16 mouse cellular contexts compared by ENCODE assay signal in genomic region chr9:71716995-71717394, GRCm38 (mm10). TPM values are rescaled to one million over a fixed set of nuclear protein-coding genes. Genes with fewer than 3 reads are reported as not detected.
A peak's percentile ranks its signal among the peaks of the same experiment; 100 is the strongest.
DNase-seq lines count a peak whose midpoint lies in the region; ATAC-seq and TF ChIP-seq lines count a peak whose summit lies in the region.
"Had no signal": no experiment of that assay in that cellular context is flagged by ENCODE, and none has a peak within 500 bp of the region (broad histone marks: within the 10 kb centered on the region; RNA-seq: fewer than 3 reads in every experiment).

No protein-coding gene starts in this region.

- no peaks in the 10 kb centered on the region for H3K27me3 ChIP-seq in heart, embryonic 13.5 days (replicated peaks)
- H3K27me3 ChIP-seq in kidney, embryonic 14.5 days (ENCODE audit: control insufficient read depth, insufficient read depth, low read length): no peaks in the 10 kb centered on the region
- H3K27me3 ChIP-seq in kidney, postnatal 0 days (ENCODE audit: insufficient read depth, low read length): no peaks in the 10 kb centered on the region
- no peaks in the 10 kb centered on the region for H3K27me3 ChIP-seq in lung, embryonic 16.5 days (ENCODE audit: control insufficient read depth, insufficient read depth, low read depth, low read length)
- H3K27me3 ChIP-seq: embryonic facial prominence, embryonic 13.5 days; hindbrain, embryonic 15.5 days; midbrain, embryonic 12.5 days had no signal

- 20% methylated on average over 5 of the region's 5 CpGs for WGBS in heart, embryonic 13.5 days
- WGBS in kidney, embryonic 14.5 days: 63% methylated on average over 5 of the region's 5 CpGs
- 49% methylated on average over 5 of the region's 5 CpGs for WGBS in kidney, postnatal 0 days
- 28% methylated on average over 5 of the region's 5 CpGs for WGBS in lung, embryonic 16.5 days

- peaks cover 45% of the 10 kb centered on the region for H3K36me3 ChIP-seq in heart, embryonic 13.5 days
- H3K36me3 ChIP-seq in kidney, embryonic 14.5 days (ENCODE audit: control insufficient read depth, insufficient read depth, low read length): peaks cover 27% of the 10 kb centered on the region
- H3K36me3 ChIP-seq in kidney, postnatal 0 days (ENCODE audit: insufficient read depth, low read length): peaks cover 40% of the 10 kb centered on the region
- 0 out of 2 replicates have a peak, but pooled peaks cover 7% of the 10 kb centered on the region for H3K36me3 ChIP-seq in lung, embryonic 16.5 days (ENCODE audit: control insufficient read depth, insufficient read depth, low read length)
- H3K36me3 ChIP-seq: hindbrain, embryonic 15.5 days; midbrain, embryonic 12.5 days had no signal

- no peaks in the 10 kb centered on the region for H3K9me3 ChIP-seq in heart, embryonic 13.5 days
- no peaks in the 10 kb centered on the region for H3K9me3 ChIP-seq in kidney, embryonic 14.5 days (ENCODE audit: control insufficient read depth, low read length)
- no peaks in the 10 kb centered on the region for H3K9me3 ChIP-seq in kidney, postnatal 0 days (replicated peaks; ENCODE audit: low read length)
- H3K9me3 ChIP-seq in lung, embryonic 16.5 days (ENCODE audit: control insufficient read depth, low read length): no peaks in the 10 kb centered on the region
- H3K9me3 ChIP-seq: embryonic facial prominence, embryonic 13.5 days; hindbrain, embryonic 15.5 days; midbrain, embryonic 12.5 days had no signal

- peak overlapping the region; percentile 48; the same call in 1 of the 2 replicates for H3K9ac ChIP-seq in heart, embryonic 13.5 days
- H3K9ac ChIP-seq in kidney, embryonic 14.5 days (ENCODE audit: low read depth, low read length): no peak overlapping the region
- H3K9ac ChIP-seq in kidney, postnatal 0 days (ENCODE audit: low read depth, low read length): no peak overlapping the region
- H3K9ac ChIP-seq in lung, embryonic 16.5 days (ENCODE audit: low read length): no peak overlapping the region
- H3K9ac ChIP-seq: embryonic facial prominence, embryonic 13.5 days; hindbrain, embryonic 15.5 days; liver, postnatal 0 days; midbrain, embryonic 12.5 days had no signal

- H3K4me3 ChIP-seq in heart, embryonic 13.5 days: no peak overlapping the region
- H3K4me3 ChIP-seq in kidney, embryonic 14.5 days (ENCODE audit: low read length): no peak overlapping the region
- no peak overlapping the region for H3K4me3 ChIP-seq in kidney, postnatal 0 days (replicated peaks; ENCODE audit: low read depth, low read length)
- H3K4me3 ChIP-seq in lung, embryonic 16.5 days (ENCODE audit: low read length): no peak overlapping the region
- H3K4me3 ChIP-seq: embryonic facial prominence, embryonic 13.5 days; hindbrain, embryonic 15.5 days; midbrain, embryonic 12.5 days had no signal

- H3K4me1 ChIP-seq in heart, embryonic 13.5 days: peaks cover 67% of the 10 kb centered on the region
- H3K4me1 ChIP-seq in kidney, embryonic 14.5 days (ENCODE audit: control insufficient read depth, insufficient read depth, low read length): no peaks in the 10 kb centered on the region
- no peaks in the 10 kb centered on the region for H3K4me1 ChIP-seq in kidney, postnatal 0 days (replicated peaks; ENCODE audit: insufficient read depth, low read length)
- H3K4me1 ChIP-seq in lung, embryonic 16.5 days (replicated peaks; ENCODE audit: control insufficient read depth, insufficient read depth, low read length): peaks cover 13% of the 10 kb centered on the region
- H3K4me1 ChIP-seq: hindbrain, embryonic 15.5 days had no signal

- no peak for DNase-seq in heart, adult 9 months (ENCODE audit: low spot score in 2 of 2)
- DNase-seq in kidney, adult 8-10 months: peak; percentile 37 to 61
- peak; percentile 71 for DNase-seq in kidney, postnatal 0 days (ENCODE audit: low spot score)
- no peak for DNase-seq in urinary bladder, postnatal 14 days (ENCODE audit: low spot score)
- no peak for DNase-seq in gastrocnemius, postnatal 36 days
- DNase-seq: adrenal gland, adult 8-10 months; cerebellum, adult 11 months; liver; liver, postnatal 0 days; right cerebral cortex, postnatal 25 days had no signal

- TF ChIP-seq CTCF in kidney, postnatal 0 days (IDR thresholded peaks at IDR 0.05; ENCODE audit: low read depth): no peak

- no peak for ATAC-seq in heart, embryonic 13.5 days (ENCODE audit: extremely low read depth, insufficient number of reproducible peaks, low FRiP score, low TSS enrichment)
- ATAC-seq in kidney, embryonic 14.5 days (ENCODE audit: low FRiP score, low TSS enrichment): no peak
- no peak for ATAC-seq in kidney, postnatal 0 days (replicated peaks; ENCODE audit: low FRiP score, low read depth)
- peak; percentile 69; the same call in 1 of the 2 replicates for ATAC-seq in lung, embryonic 16.5 days (ENCODE audit: low read depth)
- ATAC-seq: liver, postnatal 0 days had no signal

- peak overlapping the region; percentile 74 for H3K27ac ChIP-seq in heart, embryonic 13.5 days (replicated peaks)
- H3K27ac ChIP-seq in kidney, embryonic 14.5 days (ENCODE audit: low read depth, low read length): no peak overlapping the region
- H3K27ac ChIP-seq in kidney, postnatal 0 days: 0 out of 2 replicates have a peak overlapping the region, but pooled peaks have one; percentile 42
- H3K27ac ChIP-seq in lung, embryonic 16.5 days (ENCODE audit: low read length): no peak overlapping the region
- H3K27ac ChIP-seq: embryonic facial prominence, embryonic 13.5 days; hindbrain, embryonic 15.5 days; midbrain, embryonic 12.5 days had no signal

- peak overlapping the region; percentile 41 for H3K4me2 ChIP-seq in heart, embryonic 13.5 days
- no peak overlapping the region for H3K4me2 ChIP-seq in kidney, embryonic 14.5 days (replicated peaks; ENCODE audit: low read depth, low read length)
- no peak overlapping the region for H3K4me2 ChIP-seq in kidney, postnatal 0 days (ENCODE audit: low read length)
- no peak overlapping the region for H3K4me2 ChIP-seq in lung, embryonic 16.5 days (ENCODE audit: low read depth, low read length)
- H3K4me2 ChIP-seq: embryonic facial prominence, embryonic 13.5 days; hindbrain, embryonic 15.5 days; midbrain, embryonic 12.5 days had no signal

- intact Hi-C loops in gastrocnemius, postnatal 36 days (cut with DNase I): no loop called here

RNA-seq across cellular contexts. Expression of gene Cgnl1, which starts 54.4 kb away (rescaled TPM):
- polyA plus RNA-seq in heart, embryonic 13.5 days (2015; fragmentation: Nextera tagmentation; extraction: Ambion mirVana): 38.7 and 41.3 TPM in 2 replicates
- polyA plus RNA-seq in kidney, embryonic 14.5 days (2014; fragmentation: Nextera tagmentation; extraction: Ambion mirVana): 19.3 and 24.2 TPM in 2 replicates
- 33.8 and 37.9 TPM in 2 replicates for polyA plus RNA-seq in kidney, postnatal 0 days (2015; fragmentation: Nextera tagmentation; extraction: Ambion mirVana)
- 21.4 and 21.8 TPM in 2 replicates for polyA plus RNA-seq in lung, embryonic 16.5 days (2015; fragmentation: Nextera tagmentation; extraction: Ambion mirVana)
- total RNA-seq in gastrocnemius, postnatal 36 days (2021): 1 to 10 TPM; 4.0 to 7.6 TPM

Comparison
In these comparisons a context has a peak if more than half of its experiments do, and no peak if none do; other contexts are left out.
1. H3K27ac ChIP-seq: peak in heart, embryonic 13.5 days (single experiment) and kidney, postnatal 0 days (single experiment); none in kidney, embryonic 14.5 days (single experiment) and lung, embryonic 16.5 days (single experiment).
2. DNase-seq: peak in kidney, adult 8-10 months (2 of 2) and kidney, postnatal 0 days (single experiment); none in heart, adult 9 months (0 of 2), urinary bladder, postnatal 14 days (single experiment) and gastrocnemius, postnatal 36 days (0 of 2).